Mouse (Mus musculus): Measurements from ENCODE around the gene Naf1. TPM values are rescaled to one million over a fixed set of nuclear protein-coding genes. Genes with fewer than 3 reads are reported as not detected.

The Naf1 gene
- 4.9 and 5.7 TPM in 2 replicates for polyA plus RNA-seq (2014; fragmentation: Nextera tagmentation; extraction: Ambion mirVana)

- peak within 1 kb of the TSS; percentile 70 for H3K9ac ChIP-seq (ENCODE audit: low read depth, low read length)
- WGBS = under 1% methylated on average over 37 of the region's 37 CpGs
- peak; percentile 97 for ATAC-seq (ENCODE audit: low FRiP score)
- H3K27ac ChIP-seq (ENCODE audit: low read depth, low read length) = 0 out of 2 replicates have a peak within 1 kb of the TSS, but pooled peaks have one; percentile 24
- H3K4me2 ChIP-seq (replicated peaks; ENCODE audit: low read depth, low read length) = peak within 1 kb of the TSS; percentile 74
- H3K36me3 ChIP-seq (ENCODE audit: control insufficient read depth, insufficient read depth, low read length) = no peaks in the 10 kb centered on the region
- no peaks in the 10 kb centered on the region for H3K27me3 ChIP-seq (ENCODE audit: control insufficient read depth, insufficient read depth, low read length)
- no peaks in the 10 kb centered on the region for H3K4me1 ChIP-seq (replicated peaks; ENCODE audit: control insufficient read depth, insufficient read depth, low read length)
- peak; percentile 98 for DNase-seq (ENCODE audit: low spot score)
- peak within 1 kb of the TSS; percentile 80 for H3K4me3 ChIP-seq (ENCODE audit: low read depth, low read length)
- H3K9me3 ChIP-seq (ENCODE audit: control insufficient read depth, low read length) = no peaks in the 10 kb centered on the region
These were observed at the start of gene Naf1 for GRCm38 (mm10) chr8:66860023-66860422. Gene Naf1 (plus strand): TSS chr8:66860217.

- WGBS = under 1% methylated on average over 23 of the region's 46 CpGs
- no peak overlapping the region for H3K27ac ChIP-seq (ENCODE audit: low read depth, low read length)
- H3K4me1 ChIP-seq (replicated peaks; ENCODE audit: control insufficient read depth, insufficient read depth, low read length) = no peaks in the 10 kb centered on the region
- no peaks in the 10 kb centered on the region for H3K36me3 ChIP-seq (ENCODE audit: control insufficient read depth, insufficient read depth, low read length)
- H3K27me3 ChIP-seq (ENCODE audit: control insufficient read depth, insufficient read depth, low read length) = no peaks in the 10 kb centered on the region
- peak overlapping the region; percentile 74 for H3K4me2 ChIP-seq (replicated peaks; ENCODE audit: low read depth, low read length)
- peak; percentile 61 for DNase-seq (ENCODE audit: low spot score)
- peak; percentile 66 for ATAC-seq (ENCODE audit: low FRiP score)
- H3K4me3 ChIP-seq (ENCODE audit: low read depth, low read length) = peak overlapping the region; percentile 80
- H3K9me3 ChIP-seq (ENCODE audit: control insufficient read depth, low read length) = no peaks in the 10 kb centered on the region
- peak overlapping the region; percentile 70 for H3K9ac ChIP-seq (ENCODE audit: low read depth, low read length)
These were observed 1.0 kb downstream of the Naf1 start for GRCm38 (mm10) chr8:66860921-66861588.

GRCm38 (mm10) chr8:66861589-66862500 lies 1.8 kb downstream of the Naf1 start:
- no peaks in the 10 kb centered on the region for H3K27me3 ChIP-seq (ENCODE audit: control insufficient read depth, insufficient read depth, low read length)
- DNase-seq (ENCODE audit: low spot score) = peak; percentile 11
- no peak overlapping the region for H3K27ac ChIP-seq (ENCODE audit: low read depth, low read length)
- H3K36me3 ChIP-seq (ENCODE audit: control insufficient read depth, insufficient read depth, low read length) = no peaks in the 10 kb centered on the region
- H3K9me3 ChIP-seq (ENCODE audit: control insufficient read depth, low read length) = no peaks in the 10 kb centered on the region
- H3K9ac ChIP-seq (ENCODE audit: low read depth, low read length) = peak overlapping the region; percentile 70; the same call in 1 of the 2 replicates
- no peaks in the 10 kb centered on the region for H3K4me1 ChIP-seq (replicated peaks; ENCODE audit: control insufficient read depth, insufficient read depth, low read length)
- WGBS = 50% methylated on average over 5 of the region's 5 CpGs
- H3K4me3 ChIP-seq (ENCODE audit: low read depth, low read length) = peak overlapping the region; percentile 80
- H3K4me2 ChIP-seq (replicated peaks; ENCODE audit: low read depth, low read length) = peak overlapping the region; percentile 74
- ATAC-seq (ENCODE audit: low FRiP score) = no peak

- Histone ChIP-seq H3K4me1 (replicated peaks; ENCODE audit: control insufficient read depth, insufficient read depth, low read length) (no peaks in the 10 kb centered on the region), H3K27me3 (ENCODE audit: control insufficient read depth, insufficient read depth, low read length) (no peaks in the 10 kb centered on the region), H3K4me2 (replicated peaks; ENCODE audit: low read depth, low read length) (no peak overlapping the region), H3K9ac (ENCODE audit: low read depth, low read length) (no peak overlapping the region), H3K4me3 (ENCODE audit: low read depth, low read length) (no peak overlapping the region), H3K27ac (ENCODE audit: low read depth, low read length) (no peak overlapping the region), H3K9me3 (ENCODE audit: control insufficient read depth, low read length) (no peaks in the 10 kb centered on the region), H3K36me3 (ENCODE audit: control insufficient read depth, insufficient read depth, low read length) (no peaks in the 10 kb centered on the region)
- no peak for ATAC-seq (ENCODE audit: low FRiP score)
- no peak for DNase-seq (ENCODE audit: low spot score)
- WGBS = 94% methylated on average over 3 of the region's 3 CpGs
These were observed 3.7 kb downstream of the Naf1 start for GRCm38 (mm10) chr8:66863761-66864160.

- Histone ChIP-seq H3K9me3 (ENCODE audit: control insufficient read depth, low read length) (no peaks in the 10 kb centered on the region), H3K9ac (ENCODE audit: low read depth, low read length) (no peak overlapping the region), H3K4me3 (ENCODE audit: low read depth, low read length) (no peak overlapping the region), H3K36me3 (ENCODE audit: control insufficient read depth, insufficient read depth, low read length) (no peaks in the 10 kb centered on the region), H3K4me1 (replicated peaks; ENCODE audit: control insufficient read depth, insufficient read depth, low read length) (no peaks in the 10 kb centered on the region), H3K27ac (ENCODE audit: low read depth, low read length) (no peak overlapping the region), H3K27me3 (ENCODE audit: control insufficient read depth, insufficient read depth, low read length) (no peaks in the 10 kb centered on the region), H3K4me2 (replicated peaks; ENCODE audit: low read depth, low read length) (no peak overlapping the region)
- 50% methylated on average over 1 of the region's 1 CpGs for WGBS
- DNase-seq (ENCODE audit: low spot score) (no peak), ATAC-seq (ENCODE audit: low FRiP score) (no peak)
These were observed 5.1 kb downstream of the Naf1 start for GRCm38 (mm10) chr8:66865120-66865519.

- no peak for DNase-seq (ENCODE audit: low spot score)
- H3K9ac ChIP-seq (ENCODE audit: low read depth, low read length) = no peak overlapping the region
- H3K4me3 ChIP-seq (ENCODE audit: low read depth, low read length) = no peak overlapping the region
- ATAC-seq (ENCODE audit: low FRiP score) = no peak
- H3K27me3 ChIP-seq (ENCODE audit: control insufficient read depth, insufficient read depth, low read length) = no peaks in the 10 kb centered on the region
- H3K9me3 ChIP-seq (ENCODE audit: control insufficient read depth, low read length) = no peaks in the 10 kb centered on the region
- H3K4me2 ChIP-seq (replicated peaks; ENCODE audit: low read depth, low read length) = no peak overlapping the region
- no peaks in the 10 kb centered on the region for H3K4me1 ChIP-seq (replicated peaks; ENCODE audit: control insufficient read depth, insufficient read depth, low read length)
- no peak overlapping the region for H3K27ac ChIP-seq (ENCODE audit: low read depth, low read length)
- 68% methylated on average over 3 of the region's 3 CpGs for WGBS
- H3K36me3 ChIP-seq (ENCODE audit: control insufficient read depth, insufficient read depth, low read length) = no peaks in the 10 kb centered on the region
These were observed 7.7 kb downstream of the Naf1 start for GRCm38 (mm10) chr8:66867679-66868078.

GRCm38 (mm10) chr8:66869211-66869932 lies 9.4 kb downstream of the Naf1 start:
- H3K36me3 ChIP-seq (ENCODE audit: control insufficient read depth, insufficient read depth, low read length) = no peaks in the 10 kb centered on the region
- WGBS = 0% methylated on average over 1 of the region's 1 CpGs

GRCm38 (mm10) chr8:66883866-66884265 lies 23.8 kb downstream of the Naf1 start:
- H3K9me3 ChIP-seq (ENCODE audit: control insufficient read depth, low read length) = no peaks in the 10 kb centered on the region
- no peak overlapping the region for H3K4me2 ChIP-seq (replicated peaks; ENCODE audit: low read depth, low read length)
- H3K27me3 ChIP-seq (ENCODE audit: control insufficient read depth, insufficient read depth, low read length) = no peaks in the 10 kb centered on the region
- H3K27ac ChIP-seq (ENCODE audit: low read depth, low read length) = no peak overlapping the region
- H3K4me3 ChIP-seq (ENCODE audit: low read depth, low read length) = no peak overlapping the region
- 58% methylated on average over 1 of the region's 1 CpGs for WGBS
- H3K9ac ChIP-seq (ENCODE audit: low read depth, low read length) = no peak overlapping the region
- H3K36me3 ChIP-seq (ENCODE audit: control insufficient read depth, insufficient read depth, low read length) = no peaks in the 10 kb centered on the region
- no peaks in the 10 kb centered on the region for H3K4me1 ChIP-seq (replicated peaks; ENCODE audit: control insufficient read depth, insufficient read depth, low read length)
- DNase-seq (ENCODE audit: low spot score) (no peak), ATAC-seq (ENCODE audit: low FRiP score) (no peak)

More at GRCm38 (mm10) chr8:66869211-66869932, 9.4 kb downstream of the Naf1 start:
- Histone ChIP-seq H3K9ac (ENCODE audit: low read depth, low read length) (no peak overlapping the region), H3K27me3 (ENCODE audit: control insufficient read depth, insufficient read depth, low read length) (no peaks in the 10 kb centered on the region), H3K4me1 (replicated peaks; ENCODE audit: control insufficient read depth, insufficient read depth, low read length) (no peaks in the 10 kb centered on the region), H3K9me3 (ENCODE audit: control insufficient read depth, low read length) (no peaks in the 10 kb centered on the region), H3K4me3 (ENCODE audit: low read depth, low read length) (no peak overlapping the region), H3K27ac (ENCODE audit: low read depth, low read length) (no peak overlapping the region), H3K4me2 (replicated peaks; ENCODE audit: low read depth, low read length) (no peak overlapping the region)
- DNase-seq (ENCODE audit: low spot score) (no peak), ATAC-seq (ENCODE audit: low FRiP score) (no peak)

Measured in hindbrain, embryonic 11.5 days (tissue).